Mouse (Mus musculus): ENCODE measurements around the gene Garem2.
"Not testable (repeated sequence)": the region's sequence is repeated elsewhere in the genome, so short reads cannot be mapped to it uniquely, and the experiment has no call there.

The Garem2 gene

GRCm38 (mm10) chr5:30104841-30105667 is at the start of gene Garem2:
Garem2 (plus strand) TSS chr5:30105161.
- DNase-seq (ENCODE audit: low spot score) = no peak

GRCm38 (mm10) chr5:30058216-30058731 is 46.7 kb upstream of the Garem2 start:
- DNase-seq (ENCODE audit: low spot score) = no peak

GRCm38 (mm10) chr5:30059607-30060006 is 45.4 kb upstream of the Garem2 start:
- DNase-seq (ENCODE audit: low spot score) = not testable (repeated sequence)

GRCm38 (mm10) chr5:30067726-30068125 is 37.2 kb upstream of the Garem2 start:
- DNase-seq (ENCODE audit: low spot score) = no peak

GRCm38 (mm10) chr5:30071677-30072076 is 33.3 kb upstream of the Garem2 start:
- no peak for DNase-seq (ENCODE audit: low spot score)

- DNase-seq (ENCODE audit: low spot score) = no peak
Measured at GRCm38 (mm10) chr5:30072377-30072776, 32.6 kb upstream of the Garem2 start.

- peak; percentile 83 for DNase-seq (ENCODE audit: low spot score)
Measured at GRCm38 (mm10) chr5:30072825-30073821, 31.8 kb upstream of the Garem2 start, which contains the start of gene Tyms. Tyms (minus strand) TSS chr5:30073617.

- no peak for DNase-seq (ENCODE audit: low spot score)
Measured at GRCm38 (mm10) chr5:30092701-30093100, 12.3 kb upstream of the Garem2 start.

GRCm38 (mm10) chr5:30094399-30094798 is 10.6 kb upstream of the Garem2 start:
- no peak for DNase-seq (ENCODE audit: low spot score)

GRCm38 (mm10) chr5:30095731-30096130 is 9.2 kb upstream of the Garem2 start:
- no peak for DNase-seq (ENCODE audit: low spot score)

- no peak for DNase-seq (ENCODE audit: low spot score)
Measured at GRCm38 (mm10) chr5:30098260-30098659, 6.7 kb upstream of the Garem2 start.

GRCm38 (mm10) chr5:30103340-30103739 is 1.6 kb upstream of the Garem2 start:
- DNase-seq (ENCODE audit: low spot score) = no peak

- DNase-seq (ENCODE audit: low spot score) = peak; percentile 56
Measured at GRCm38 (mm10) chr5:30104339-30104738, 622 bp upstream of the Garem2 start.

- no peak for DNase-seq (ENCODE audit: low spot score)
Measured at GRCm38 (mm10) chr5:30105668-30106300, 823 bp downstream of the Garem2 start, which contains the start of gene 3110082J24Rik. 3110082J24Rik (minus strand) TSS chr5:30106086.

- DNase-seq (ENCODE audit: low spot score) = no peak
Measured at GRCm38 (mm10) chr5:30106756-30107155, 1.8 kb downstream of the Garem2 start.

GRCm38 (mm10) chr5:30107186-30107585 is 2.2 kb downstream of the Garem2 start:
- no peak for DNase-seq (ENCODE audit: low spot score)

- DNase-seq (ENCODE audit: low spot score) = no peak
Measured at GRCm38 (mm10) chr5:30107611-30108041, 2.7 kb downstream of the Garem2 start.

GRCm38 (mm10) chr5:30108233-30108632 is 3.3 kb downstream of the Garem2 start:
- DNase-seq (ENCODE audit: low spot score) = no peak

GRCm38 (mm10) chr5:30109899-30110298 is 4.9 kb downstream of the Garem2 start:
- no peak for DNase-seq (ENCODE audit: low spot score)

- no peak for DNase-seq (ENCODE audit: low spot score)
Measured at GRCm38 (mm10) chr5:30110371-30111060, 5.6 kb downstream of the Garem2 start.

- no peak for DNase-seq (ENCODE audit: low spot score)
Measured at GRCm38 (mm10) chr5:30111126-30111525, 6.2 kb downstream of the Garem2 start.

All from urinary bladder, postnatal 14 days (tissue).